Mouse (Mus musculus) common myeloid progenitor, adult 5-6 weeks (primary cell): ENCODE results near the gene Tnni3k. TPM values are rescaled to one million over a fixed set of nuclear protein-coding genes. Genes with fewer than 3 reads are reported as not detected.

Experiments
- ATAC-seq: replicated peaks from 2 replicates; pipeline ENCODE4 v1.8.0; 2016; ENCODE audit warnings: low read depth, mild to moderate bottlenecking, moderate TSS enrichment, inconsistent platforms; ENCODE audit not compliant: poor library complexity, severe bottlenecking
- total RNA-seq: library from RNA; stranded (forward); fragments of 200-1000, 187-1606 nt; gene quantifications from 2 replicates; pipeline ENCODE4 v1.2.3, GENCODE M21; 2017

The Tnni3k gene
- not detected in 2 replicates for total RNA-seq

GRCm38 (mm10) chr3:155055231-155055916 is at the start of gene Tnni3k:
Gene Tnni3k (minus strand): TSS chr3:155055407.
- ATAC-seq: no peak

DNA sequence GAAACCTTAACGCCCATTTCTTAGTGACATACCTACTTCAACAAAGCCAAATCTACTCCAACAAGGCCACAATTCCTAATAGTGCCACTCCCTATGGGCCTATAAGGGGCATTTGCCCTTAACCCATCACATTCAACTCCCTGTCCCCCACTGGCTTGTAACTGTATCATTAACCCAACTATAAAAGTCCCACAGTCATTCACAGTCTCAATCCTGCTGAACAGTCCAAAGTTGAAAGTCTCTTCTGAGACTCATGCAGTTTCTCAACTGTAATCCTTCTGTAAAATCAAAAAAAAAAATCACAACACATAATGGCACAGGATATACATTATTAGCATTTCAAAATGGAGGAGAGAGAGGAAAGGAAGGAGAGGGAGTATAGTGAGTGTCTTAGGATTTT is 44.1 kb upstream of the Tnni3k start:
- no peak for ATAC-seq

DNA sequence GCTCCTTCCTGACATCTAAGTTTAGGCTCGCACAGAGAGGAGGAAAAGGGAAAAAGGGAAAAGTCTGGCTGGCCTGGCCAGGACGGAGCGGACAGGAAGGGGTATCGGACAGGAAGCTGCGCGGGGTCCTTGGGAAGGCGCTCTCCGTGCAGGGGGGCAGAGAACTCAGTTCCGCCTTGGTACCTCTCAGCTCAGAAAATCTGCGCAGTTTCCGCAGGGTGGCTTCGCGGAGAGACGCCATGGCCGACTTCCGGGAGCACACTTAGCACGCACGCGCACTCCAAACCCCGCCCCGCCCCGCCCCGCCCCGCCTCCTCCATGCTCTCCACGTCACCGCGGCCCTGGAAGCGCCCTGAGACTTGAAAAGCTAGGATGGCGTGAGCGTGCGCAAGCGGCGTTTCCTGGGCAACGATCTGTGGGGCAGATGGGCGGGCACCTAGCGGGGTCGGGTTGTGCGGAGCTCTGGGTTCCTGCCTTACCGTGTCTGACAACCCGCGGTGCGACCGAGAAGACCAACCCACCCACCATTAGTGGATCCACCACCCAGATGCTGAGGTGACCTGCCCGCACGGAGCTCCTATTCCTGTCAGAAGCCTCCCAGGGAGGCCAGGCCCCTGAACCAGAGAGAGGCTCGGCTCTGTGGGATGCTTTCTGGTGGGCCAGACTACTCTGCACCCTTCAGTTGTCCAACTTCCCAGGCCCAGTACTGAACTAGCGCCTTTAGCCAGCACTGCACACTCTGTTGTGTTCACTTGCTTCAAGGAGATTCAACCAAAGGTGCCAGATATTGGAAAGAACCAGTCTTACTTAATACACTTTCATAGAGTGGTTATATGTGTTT is 38.1 kb upstream of the Tnni3k start, which contains the start of the genes Fpgt and Lrriq3:
Gene Fpgt, minus strand, starts transcription at position 288 of the 841 bp plus-strand sequence.
Gene Lrriq3, plus strand, starts transcription at position 319 of the 841 bp plus-strand sequence.
- ATAC-seq: peak; percentile 95

DNA sequence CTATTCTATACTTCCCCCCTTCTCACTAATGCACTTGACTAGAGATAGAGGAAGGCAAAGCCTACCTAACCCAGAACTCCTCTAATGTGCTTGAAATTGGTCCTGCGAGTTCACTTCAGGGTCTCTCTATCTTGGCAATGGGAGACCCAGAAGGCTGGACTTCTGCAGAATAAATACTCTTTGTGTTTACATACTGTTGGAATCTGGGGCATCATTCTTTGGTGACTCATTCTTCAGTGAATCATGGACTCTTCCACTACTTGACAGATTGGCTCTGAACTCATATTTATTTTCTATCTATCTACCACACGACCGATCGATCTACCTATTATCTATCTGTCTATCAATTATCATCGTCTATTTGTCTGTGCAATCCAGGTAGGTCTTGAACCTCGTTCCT is 36.9 kb upstream of the Tnni3k start:
- ATAC-seq: no peak

DNA sequence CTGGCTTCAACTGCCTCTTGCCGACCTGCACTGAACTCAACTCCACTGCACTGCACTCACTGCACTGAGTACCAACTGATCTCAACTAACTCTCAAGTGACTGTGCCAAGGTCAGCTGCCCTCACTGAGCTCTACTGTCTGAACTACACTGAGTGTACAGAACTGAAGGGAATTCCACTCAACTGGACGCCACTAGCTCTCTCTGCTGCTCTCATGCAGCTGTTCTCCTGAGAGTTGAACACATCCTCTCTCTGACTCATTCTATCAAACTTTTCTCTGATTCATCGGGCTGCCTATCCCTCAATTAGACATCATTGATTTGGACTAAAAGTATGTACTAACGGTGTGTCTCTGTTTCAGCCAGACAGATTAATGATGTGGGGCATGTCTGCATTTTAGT is 22.7 kb upstream of the Tnni3k start:
- ATAC-seq: no peak

DNA sequence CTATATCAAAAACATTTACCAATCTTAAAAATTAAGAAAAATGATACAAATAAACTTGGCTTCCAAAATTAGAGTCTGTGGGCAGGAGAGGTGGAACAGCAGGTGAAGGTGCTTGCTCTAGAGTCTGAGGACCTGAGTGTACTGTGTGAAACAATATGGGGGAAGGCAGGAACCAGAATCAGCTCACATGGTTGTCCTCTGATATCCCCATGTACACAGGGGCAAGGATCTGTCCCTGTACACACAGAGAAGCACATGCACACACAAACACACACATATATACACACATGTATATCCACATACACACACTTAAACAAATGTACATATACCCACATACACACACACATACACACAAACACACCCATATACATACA is 4.2 kb upstream of the Tnni3k start:
- ATAC-seq: no peak

GRCm38 (mm10) chr3:155058800-155059448 is 3.7 kb upstream of the Tnni3k start:
- no peak for ATAC-seq

GRCm38 (mm10) chr3:155057566-155057965 is 2.4 kb upstream of the Tnni3k start:
- ATAC-seq: no peak

- ATAC-seq: no peak
Observed at GRCm38 (mm10) chr3:155056606-155057005, 1.4 kb upstream of the Tnni3k start.

GRCm38 (mm10) chr3:155053189-155053588 is 2.0 kb downstream of the Tnni3k start:
- ATAC-seq: no peak

- no peak for ATAC-seq
Observed at GRCm38 (mm10) chr3:155052021-155052420, 3.2 kb downstream of the Tnni3k start.

GRCm38 (mm10) chr3:155039012-155039836 is 16.0 kb downstream of the Tnni3k start:
- no peak for ATAC-seq

DNA sequence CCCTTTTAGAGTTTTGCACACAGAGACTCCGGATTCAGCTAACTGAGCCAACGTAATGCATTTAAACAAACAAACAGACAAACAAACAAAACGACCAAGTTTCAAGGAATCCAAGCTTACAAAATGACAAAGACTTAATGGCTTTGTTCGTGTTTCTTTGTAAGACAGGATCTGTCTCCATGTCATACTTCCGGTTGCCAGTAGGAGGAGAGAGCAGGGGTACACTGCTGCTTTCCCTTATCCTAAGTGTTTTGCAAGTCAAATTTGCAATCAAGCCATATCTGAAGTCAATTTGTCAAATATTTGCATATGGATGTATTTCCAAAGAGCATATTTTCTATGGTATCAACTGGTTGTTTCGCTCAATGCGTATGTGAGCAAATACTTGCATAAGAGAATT is 20.9 kb downstream of the Tnni3k start:
- no peak for ATAC-seq

DNA sequence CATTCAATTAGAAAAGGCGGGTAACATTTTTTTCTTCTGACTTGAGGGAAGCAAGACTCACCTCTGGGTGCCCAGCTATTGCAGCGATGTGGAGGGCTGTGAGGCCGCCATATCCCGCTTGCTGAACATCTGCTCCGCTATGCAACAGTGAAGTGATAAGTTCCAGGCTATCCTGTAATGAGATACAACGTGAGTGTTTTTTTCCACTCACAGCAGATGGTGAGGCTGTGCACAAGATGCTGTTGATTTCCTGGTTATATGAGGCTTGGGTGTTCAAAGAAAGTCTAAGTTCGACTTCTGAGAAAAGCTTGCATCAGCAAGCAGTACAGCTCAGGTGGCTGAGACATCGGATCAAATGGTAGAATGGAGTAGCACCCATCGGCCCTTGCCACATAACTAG is 25.0 kb downstream of the Tnni3k start:
- ATAC-seq: no peak

DNA sequence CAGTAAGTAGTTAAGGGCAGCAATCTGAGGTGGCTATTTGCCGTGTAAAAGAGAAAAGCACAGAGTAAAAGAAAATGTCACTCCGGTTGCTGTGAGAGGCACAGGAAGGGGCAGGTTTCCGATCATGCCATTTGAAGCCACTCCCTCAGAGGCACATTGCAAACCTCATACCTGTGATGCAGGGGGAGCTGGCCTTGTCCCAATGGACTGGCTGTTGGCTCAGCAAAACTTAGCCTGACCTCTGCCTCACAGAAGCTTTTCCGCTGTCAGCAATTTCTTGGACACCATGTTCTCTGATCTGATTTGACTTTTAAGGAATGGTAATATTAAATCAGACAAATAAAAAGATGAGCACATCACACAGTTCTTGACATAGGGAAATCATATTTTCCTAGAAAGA is 52.4 kb downstream of the Tnni3k start:
- ATAC-seq: no peak

DNA sequence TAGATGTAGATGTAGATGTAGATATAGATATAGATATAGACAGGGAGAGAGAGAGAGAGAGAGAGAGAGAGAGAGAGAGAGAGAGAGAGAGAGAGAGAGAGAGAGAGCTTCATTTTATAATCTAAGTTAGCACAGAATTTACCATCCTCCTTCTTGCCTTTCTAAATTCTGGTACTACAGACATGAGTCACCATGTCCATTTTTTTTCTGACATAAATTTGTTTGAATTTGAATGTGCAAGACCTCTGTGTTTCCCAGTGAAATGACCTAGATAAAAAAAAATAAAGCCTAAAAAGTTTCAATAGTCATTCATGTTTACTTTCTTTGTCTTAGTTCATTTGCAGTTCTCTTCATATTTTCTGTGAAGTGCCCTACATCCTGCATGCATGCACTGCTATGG is 54.2 kb downstream of the Tnni3k start:
- no peak for ATAC-seq

GRCm38 (mm10) chr3:154992678-154993077 is 62.5 kb downstream of the Tnni3k start:
- ATAC-seq: no peak

- no peak for ATAC-seq
Observed at GRCm38 (mm10) chr3:154979101-154979500, 76.1 kb downstream of the Tnni3k start.

DNA sequence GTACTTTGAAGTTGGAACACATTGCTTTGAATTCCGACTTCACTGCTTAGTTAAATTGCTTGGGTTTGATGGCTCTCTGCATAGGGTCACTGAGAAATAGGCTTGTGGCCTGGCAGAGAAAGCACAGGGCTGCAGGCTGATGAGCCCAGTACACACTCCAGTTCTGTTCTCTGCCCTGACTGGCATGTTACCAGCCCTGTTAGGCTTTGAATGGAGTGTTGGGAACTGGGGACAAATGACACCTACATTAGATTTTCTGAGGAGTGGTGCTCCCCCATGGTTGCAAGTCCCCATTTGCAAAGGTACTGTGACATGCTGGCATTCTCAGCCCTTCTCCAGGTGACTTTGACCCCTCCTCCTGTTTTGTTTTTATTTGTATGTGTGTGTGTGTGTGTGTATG is 83.6 kb downstream of the Tnni3k start:
- ATAC-seq: no peak

DNA sequence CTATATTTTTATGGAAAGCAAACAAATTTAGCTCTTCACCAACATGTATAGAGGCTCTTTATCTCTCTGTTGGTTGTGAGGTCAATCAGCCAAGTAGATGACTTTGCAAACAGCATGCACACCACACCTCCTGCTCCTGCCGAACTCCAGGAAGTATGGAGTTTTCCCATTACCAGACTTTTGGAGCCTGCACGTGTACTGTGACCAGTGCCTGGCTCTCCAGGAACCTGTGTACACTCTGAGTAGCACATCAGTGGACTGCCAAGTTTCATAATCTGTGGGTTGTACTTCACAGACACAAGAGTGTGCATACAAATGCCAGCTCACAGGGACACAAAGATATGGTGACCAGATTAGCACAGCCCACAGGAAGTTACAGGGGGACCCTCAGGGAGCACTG is 84.2 kb downstream of the Tnni3k start:
- no peak for ATAC-seq
